Mouse (Mus musculus): ENCODE results near the gene Klf15. TPM values are rescaled to one million over a fixed set of nuclear protein-coding genes. Genes with fewer than 3 reads are reported as not detected.

Klf15 gene
- polyA plus RNA-seq, 1 experiment from 2014 or later, result 13.6 TPM

GRCm38 (mm10) chr6:90466079-90466478 lies 3.7 kb downstream of the Klf15 start:
- H3K4me1 ChIP-seq, result peaks cover 21% of the 10 kb centered on the region
- H3K4me3 ChIP-seq, result no peak overlapping the region
- no peak for ATAC-seq (replicated peaks)
- H3K9me3 ChIP-seq, result no peaks in the 10 kb centered on the region
- 81% methylated on average over 10 of the region's 10 CpGs for WGBS
- no peak overlapping the region for H3K9ac ChIP-seq
- no peaks in the 10 kb centered on the region for H3K36me3 ChIP-seq (replicated peaks)
- H3K27ac ChIP-seq, result no peak overlapping the region
- peaks cover 18% of the 10 kb centered on the region for H3K27me3 ChIP-seq (replicated peaks)
- no peak overlapping the region for H3K4me2 ChIP-seq

- 94% methylated on average over 12 of the region's 12 CpGs for WGBS
- no peaks in the 10 kb centered on the region for H3K9me3 ChIP-seq
- peaks cover 16% of the 10 kb centered on the region for H3K27me3 ChIP-seq (replicated peaks)
- no peak for ATAC-seq (replicated peaks)
- no peaks in the 10 kb centered on the region for H3K36me3 ChIP-seq (replicated peaks)
- no peak overlapping the region for H3K27ac ChIP-seq
- peaks cover 17% of the 10 kb centered on the region for H3K4me1 ChIP-seq
- no peak overlapping the region for H3K9ac ChIP-seq
- H3K4me2 ChIP-seq, result no peak overlapping the region
- H3K4me3 ChIP-seq, result no peak overlapping the region
Observed at GRCm38 (mm10) chr6:90466847-90467410, 4.6 kb downstream of the Klf15 start.

GRCm38 (mm10) chr6:90468216-90468615 lies 5.8 kb downstream of the Klf15 start:
- Histone ChIP-seq H3K4me1 (peaks cover 9% of the 10 kb centered on the region), H3K27me3 (replicated peaks) (peaks cover 11% of the 10 kb centered on the region), H3K4me2 (no peak overlapping the region), H3K27ac (no peak overlapping the region), H3K36me3 (replicated peaks) (no peaks in the 10 kb centered on the region), H3K9ac (no peak overlapping the region), H3K9me3 (no peaks in the 10 kb centered on the region), H3K4me3 (no peak overlapping the region)
- WGBS, result 81% methylated on average over 1 of the region's 1 CpGs
- ATAC-seq (replicated peaks), result no peak

- Histone ChIP-seq H3K9ac (no peak overlapping the region), H3K4me1 (peaks cover under 1% of the 10 kb centered on the region; the same call in 1 of the 2 replicates), H3K4me2 (no peak overlapping the region), H3K9me3 (no peaks in the 10 kb centered on the region), H3K27me3 (replicated peaks) (peaks cover 9% of the 10 kb centered on the region), H3K27ac (no peak overlapping the region), H3K4me3 (no peak overlapping the region), H3K36me3 (replicated peaks) (no peaks in the 10 kb centered on the region)
- ATAC-seq (replicated peaks), result no peak
- 90% methylated on average over 6 of the region's 6 CpGs for WGBS
Observed at GRCm38 (mm10) chr6:90469041-90469440, 6.7 kb downstream of the Klf15 start.

- H3K9me3 ChIP-seq, result no peaks in the 10 kb centered on the region
- ATAC-seq (replicated peaks), result no peak
- no peaks in the 10 kb centered on the region for H3K4me1 ChIP-seq
- no peak overlapping the region for H3K4me2 ChIP-seq
- WGBS, result 92% methylated on average over 2 of the region's 2 CpGs
- H3K9ac ChIP-seq, result no peak overlapping the region
- no peaks in the 10 kb centered on the region for H3K27me3 ChIP-seq (replicated peaks)
- no peak overlapping the region for H3K4me3 ChIP-seq
- no peak overlapping the region for H3K27ac ChIP-seq
- no peaks in the 10 kb centered on the region for H3K36me3 ChIP-seq (replicated peaks)
Observed at GRCm38 (mm10) chr6:90470255-90470654, 7.9 kb downstream of the Klf15 start.

GRCm38 (mm10) chr6:90470947-90471541 lies 8.7 kb downstream of the Klf15 start:
- 66% methylated on average over 12 of the region's 12 CpGs for WGBS
- Histone ChIP-seq H3K4me1 (no peaks in the 10 kb centered on the region), H3K9ac (no peak overlapping the region), H3K4me3 (no peak overlapping the region), H3K36me3 (replicated peaks) (no peaks in the 10 kb centered on the region), H3K4me2 (no peak overlapping the region), H3K9me3 (no peaks in the 10 kb centered on the region), H3K27me3 (replicated peaks) (no peaks in the 10 kb centered on the region), H3K27ac (no peak overlapping the region)
- ATAC-seq (replicated peaks), result no peak

GRCm38 (mm10) chr6:90472079-90472478 lies 9.7 kb downstream of the Klf15 start:
- H3K27me3 ChIP-seq (replicated peaks), result no peaks in the 10 kb centered on the region
- no peak for ATAC-seq (replicated peaks)
- H3K36me3 ChIP-seq (replicated peaks), result no peaks in the 10 kb centered on the region
- H3K27ac ChIP-seq, result no peak overlapping the region
- H3K4me2 ChIP-seq, result no peak overlapping the region
- H3K4me1 ChIP-seq, result no peaks in the 10 kb centered on the region
- no peak overlapping the region for H3K9ac ChIP-seq
- H3K9me3 ChIP-seq, result no peaks in the 10 kb centered on the region
- no peak overlapping the region for H3K4me3 ChIP-seq
- 81% methylated on average over 4 of the region's 4 CpGs for WGBS

- WGBS, result 94% methylated on average over 3 of the region's 3 CpGs
- Histone ChIP-seq H3K4me1 (no peaks in the 10 kb centered on the region), H3K27me3 (replicated peaks) (no peaks in the 10 kb centered on the region), H3K27ac (no peak overlapping the region), H3K36me3 (replicated peaks) (no peaks in the 10 kb centered on the region), H3K4me3 (no peak overlapping the region), H3K4me2 (no peak overlapping the region), H3K9me3 (no peaks in the 10 kb centered on the region), H3K9ac (no peak overlapping the region)
- ATAC-seq (replicated peaks), result no peak
Observed at GRCm38 (mm10) chr6:90472697-90473096, 10.3 kb downstream of the Klf15 start.

- Histone ChIP-seq H3K4me2 (no peak overlapping the region), H3K9ac (no peak overlapping the region), H3K4me3 (no peak overlapping the region), H3K27me3 (replicated peaks) (no peaks in the 10 kb centered on the region), H3K9me3 (no peaks in the 10 kb centered on the region), H3K4me1 (no peaks in the 10 kb centered on the region), H3K27ac (no peak overlapping the region), H3K36me3 (replicated peaks) (no peaks in the 10 kb centered on the region)
- ATAC-seq (replicated peaks), result no peak
- WGBS, result 94% methylated on average over 24 of the region's 24 CpGs
Observed at GRCm38 (mm10) chr6:90473630-90474360, 11.4 kb downstream of the Klf15 start.

- no peak overlapping the region for H3K27ac ChIP-seq
- H3K9ac ChIP-seq, result no peak overlapping the region
- H3K36me3 ChIP-seq (replicated peaks), result no peaks in the 10 kb centered on the region
- ATAC-seq (replicated peaks), result no peak
- no peaks in the 10 kb centered on the region for H3K4me1 ChIP-seq
- no peak overlapping the region for H3K4me2 ChIP-seq
- H3K4me3 ChIP-seq, result no peak overlapping the region
- H3K9me3 ChIP-seq, result no peaks in the 10 kb centered on the region
- no peaks in the 10 kb centered on the region for H3K27me3 ChIP-seq (replicated peaks)
- WGBS, result 86% methylated on average over 3 of the region's 3 CpGs
Observed at GRCm38 (mm10) chr6:90474361-90474750, 12.0 kb downstream of the Klf15 start.

GRCm38 (mm10) chr6:90475176-90475853 lies 12.9 kb downstream of the Klf15 start:
- ATAC-seq (replicated peaks), result no peak
- Histone ChIP-seq H3K27me3 (replicated peaks) (no peaks in the 10 kb centered on the region), H3K9me3 (no peaks in the 10 kb centered on the region), H3K4me2 (no peak overlapping the region), H3K9ac (no peak overlapping the region), H3K4me1 (no peaks in the 10 kb centered on the region), H3K36me3 (replicated peaks) (no peaks in the 10 kb centered on the region), H3K27ac (no peak overlapping the region), H3K4me3 (no peak overlapping the region)
- WGBS, result 75% methylated on average over 4 of the region's 4 CpGs

- Histone ChIP-seq H3K9me3 (no peaks in the 10 kb centered on the region), H3K9ac (no peak overlapping the region), H3K27ac (no peak overlapping the region), H3K27me3 (replicated peaks) (no peaks in the 10 kb centered on the region), H3K4me3 (no peak overlapping the region), H3K4me2 (no peak overlapping the region), H3K4me1 (no peaks in the 10 kb centered on the region), H3K36me3 (replicated peaks) (no peaks in the 10 kb centered on the region)
- WGBS, result 58% methylated on average over 3 of the region's 3 CpGs
- ATAC-seq (replicated peaks), result no peak
Observed at GRCm38 (mm10) chr6:90475854-90476212, 13.5 kb downstream of the Klf15 start.

Measured in midbrain, embryonic 15.5 days (tissue).